Mouse (Mus musculus) B cell, adult 2 months (primary cell): ENCODE results near the gene Bag5.

Experiments used
- DNase-seq, 2 experiments: peaks; one replicate each; pipeline ENCODE4 v3.0.0; 2022

Bag5 gene

GRCm38 (mm10) chr12:111694880-111695804 lies 17.9 kb downstream of the Bag5 start:
- DNase-seq = no peak

- DNase-seq = no peak
Observed at GRCm38 (mm10) chr12:111694271-111694781, 18.7 kb downstream of the Bag5 start.

GRCm38 (mm10) chr12:111693341-111694270 lies 19.5 kb downstream of the Bag5 start:
- DNase-seq = no peak

GRCm38 (mm10) chr12:111692899-111693298 lies 20.2 kb downstream of the Bag5 start:
- no peak for DNase-seq

- no peak for DNase-seq
Observed at GRCm38 (mm10) chr12:111691346-111691872, 21.6 kb downstream of the Bag5 start.

GRCm38 (mm10) chr12:111689426-111689825 lies 23.6 kb downstream of the Bag5 start:
- no peak for DNase-seq

- DNase-seq = no peak
Observed at GRCm38 (mm10) chr12:111688069-111688428, 25.0 kb downstream of the Bag5 start.

GRCm38 (mm10) chr12:111687350-111688068 lies 25.5 kb downstream of the Bag5 start:
- no peak for DNase-seq

- no peak for DNase-seq
Observed at GRCm38 (mm10) chr12:111686390-111686789, 26.7 kb downstream of the Bag5 start.

- no peak for DNase-seq
Observed at GRCm38 (mm10) chr12:111682806-111683205, 30.3 kb downstream of the Bag5 start.

GRCm38 (mm10) chr12:111682003-111682402 lies 31.1 kb downstream of the Bag5 start:
- DNase-seq = no peak

- no peak for DNase-seq
Observed at GRCm38 (mm10) chr12:111681305-111681704, 31.8 kb downstream of the Bag5 start.

- no peak for DNase-seq
Observed at GRCm38 (mm10) chr12:111680661-111681060, 32.4 kb downstream of the Bag5 start.

- DNase-seq = no peak
Observed at GRCm38 (mm10) chr12:111678997-111679396, 34.1 kb downstream of the Bag5 start.

GRCm38 (mm10) chr12:111678670-111678933 lies 34.5 kb downstream of the Bag5 start:
- no peak for DNase-seq

GRCm38 (mm10) chr12:111677882-111678669 lies 35.0 kb downstream of the Bag5 start, which contains the start of gene Trmt61a:
TSS of gene Trmt61a (plus strand) at chr12:111678105.
- DNase-seq = peak; percentile 90 to 91

- no peak for DNase-seq
Observed at GRCm38 (mm10) chr12:111677421-111677820, 35.6 kb downstream of the Bag5 start.

GRCm38 (mm10) chr12:111675797-111676580 lies 37.1 kb downstream of the Bag5 start:
- no peak for DNase-seq

- no peak for DNase-seq
Observed at GRCm38 (mm10) chr12:111674850-111675486, 38.1 kb downstream of the Bag5 start.

- peak in 1 of 2 experiments; percentile 16 for DNase-seq
Observed at GRCm38 (mm10) chr12:111672581-111672980, 40.5 kb downstream of the Bag5 start.
